Mouse (Mus musculus) kidney, adult 2 months (tissue): ENCODE data around the gene Slc24a3.

Experiments used
- CTCF ChIP-seq: fragments of 200-500 bp; conservative IDR thresholded peaks from 2 replicates; pipeline ENCODE4 v1.5.1; 2011; ENCODE audit warnings: low read depth, mild to moderate bottlenecking, control low read depth, low read length, moderate library complexity, mixed read lengths; ENCODE audit not compliant: insufficient read depth, insufficient read length
- POLR2A ChIP-seq: fragments of 200-500 bp; IDR thresholded peaks from one replicate; pipeline ENCODE4 v1.6.1; 2011; ENCODE audit warnings: low read depth, low read length, control low read depth

DNA sequence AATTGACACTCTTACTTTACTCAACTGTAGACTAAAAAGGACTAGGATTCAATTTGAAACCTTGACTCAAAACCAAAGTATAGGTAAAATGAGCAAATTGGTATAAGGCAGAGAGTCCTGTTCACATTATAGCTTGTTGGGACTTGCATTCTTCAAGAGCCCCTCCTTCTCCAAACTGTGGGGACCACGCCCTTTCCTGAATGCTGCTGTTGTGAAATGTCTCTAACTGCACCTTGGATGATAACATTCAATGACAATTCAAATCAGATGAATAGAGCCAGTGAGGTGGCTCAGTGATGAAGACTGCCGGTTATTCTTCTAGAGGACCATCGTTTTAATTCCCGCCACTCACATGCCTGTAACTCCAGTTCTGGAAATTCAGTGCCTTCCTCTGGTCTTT is 78.8 kb downstream of the Slc24a3 start:
- TF ChIP-seq CTCF (no peak), POLR2A (no peak)
